In genomic region chr5:119480191-119481190, GRCm38 (mm10) we compare ENCODE assay signal across 11 mouse cellular contexts.
DNase-seq lines count a peak whose midpoint lies in the region; ATAC-seq and TF ChIP-seq lines count a peak whose summit lies in the region.
"Had no signal": no experiment of that assay in that cellular context is flagged by ENCODE, and none has a peak within 500 bp of the region (broad histone marks: within the 10 kb centered on the region; RNA-seq: fewer than 3 reads in every experiment).

No protein-coding gene starts in this region.

- H3K9ac ChIP-seq in intestine, embryonic 14.5 days (ENCODE audit: low read length): no peak overlapping the region
- no peak overlapping the region for H3K9ac ChIP-seq in intestine, postnatal 0 days (ENCODE audit: low read depth, low read length)
- no peak overlapping the region for H3K9ac ChIP-seq in limb, embryonic 13.5 days
- H3K9ac ChIP-seq in heart, embryonic 12.5 days: no peak overlapping the region
- H3K9ac ChIP-seq: liver, embryonic 12.5 days had no signal

- peaks cover 2% of the 10 kb centered on the region; the same call in 1 of the 2 replicates for H3K9me3 ChIP-seq in intestine, embryonic 14.5 days (ENCODE audit: control insufficient read depth, low read length)
- no peaks in the 10 kb centered on the region for H3K9me3 ChIP-seq in intestine, postnatal 0 days (ENCODE audit: control insufficient read depth)
- H3K9me3 ChIP-seq in limb, embryonic 13.5 days: no peaks in the 10 kb centered on the region
- H3K9me3 ChIP-seq in heart, embryonic 12.5 days (replicated peaks): no peaks in the 10 kb centered on the region
- H3K9me3 ChIP-seq: liver, embryonic 12.5 days had no signal

- peak; percentile 58 for DNase-seq in intestine, embryonic 14.5 days (ENCODE audit: low spot score)
- DNase-seq in R1 (ENCODE audit: low read depth, low spot score): peak; percentile 23
- DNase-seq in frontal cortex, postnatal 10 days (ENCODE audit: low spot score in 2 of 2): peak; percentile 27 to 39
- DNase-seq in heart, postnatal 4 days: no peak
- no peak for DNase-seq in cerebellum, adult 11 months
- DNase-seq: adrenal gland, postnatal 25 days; gastrocnemius, postnatal 36 days had no signal

- TF ChIP-seq CTCF in intestine, postnatal 0 days (IDR thresholded peaks at IDR 0.05; ENCODE audit: low read depth): no peak

- peaks cover 9% of the 10 kb centered on the region for H3K4me1 ChIP-seq in intestine, embryonic 14.5 days (replicated peaks; ENCODE audit: control insufficient read depth, insufficient read depth, low read length)
- no peaks in the 10 kb centered on the region for H3K4me1 ChIP-seq in intestine, postnatal 0 days (replicated peaks; ENCODE audit: control insufficient read depth, insufficient read depth, low read length)
- peaks cover 20% of the 10 kb centered on the region for H3K4me1 ChIP-seq in limb, embryonic 13.5 days
- no peaks in the 10 kb centered on the region for H3K4me1 ChIP-seq in heart, embryonic 12.5 days (replicated peaks)

- WGBS in intestine, embryonic 14.5 days: 27% methylated on average over 28 of the region's 28 CpGs
- WGBS in intestine, postnatal 0 days: 32% methylated on average over 28 of the region's 28 CpGs
- 24% methylated on average over 28 of the region's 28 CpGs for WGBS in limb, embryonic 13.5 days
- whole genome bisulfite sequencing in heart, embryonic 12.5 days: 40% methylated on average over 28 of the region's 28 CpGs

- H3K27ac ChIP-seq in intestine, embryonic 14.5 days (ENCODE audit: low read depth): no peak overlapping the region; the same call in 1 of the 2 replicates
- H3K27ac ChIP-seq in intestine, postnatal 0 days (ENCODE audit: low read depth, low read length): no peak overlapping the region
- H3K27ac ChIP-seq in limb, embryonic 13.5 days: peak overlapping the region; percentile 39; the same call in 1 of the 2 replicates
- no peak overlapping the region for H3K27ac ChIP-seq in heart, embryonic 12.5 days (ENCODE audit: poor library complexity, severe bottlenecking)
- H3K27ac ChIP-seq: liver, embryonic 12.5 days had no signal

- H3K36me3 ChIP-seq in intestine, embryonic 14.5 days (ENCODE audit: control insufficient read depth, insufficient read depth, low read length): no peaks in the 10 kb centered on the region
- no peaks in the 10 kb centered on the region for H3K36me3 ChIP-seq in intestine, postnatal 0 days (ENCODE audit: control insufficient read depth, insufficient read depth)
- no peaks in the 10 kb centered on the region for H3K36me3 ChIP-seq in limb, embryonic 13.5 days
- no peaks in the 10 kb centered on the region for H3K36me3 ChIP-seq in heart, embryonic 12.5 days
- H3K36me3 ChIP-seq: liver, embryonic 12.5 days had no signal

- H3K27me3 ChIP-seq in intestine, embryonic 14.5 days (replicated peaks; ENCODE audit: control insufficient read depth, insufficient read depth, low read length): no peaks in the 10 kb centered on the region
- H3K27me3 ChIP-seq in intestine, postnatal 0 days (replicated peaks; ENCODE audit: control insufficient read depth, insufficient read depth, low read length): no peaks in the 10 kb centered on the region
- peaks cover 15% of the 10 kb centered on the region for H3K27me3 ChIP-seq in limb, embryonic 13.5 days
- peaks cover 9% of the 10 kb centered on the region; the same call in 1 of the 2 replicates for H3K27me3 ChIP-seq in heart, embryonic 12.5 days (replicated peaks)
- H3K27me3 ChIP-seq: liver, embryonic 12.5 days had no signal

- H3K4me2 ChIP-seq in intestine, embryonic 14.5 days (ENCODE audit: low read length): peak overlapping the region; percentile 11; the same call in 1 of the 2 replicates
- H3K4me2 ChIP-seq in intestine, postnatal 0 days (replicated peaks; ENCODE audit: low read depth): no peak overlapping the region
- peak overlapping the region; percentile 38 for H3K4me2 ChIP-seq in limb, embryonic 13.5 days (replicated peaks)
- H3K4me2 ChIP-seq in heart, embryonic 12.5 days: no peak overlapping the region
- H3K4me2 ChIP-seq: liver, embryonic 12.5 days had no signal

- ATAC-seq in intestine, embryonic 14.5 days (replicated peaks; ENCODE audit: low FRiP score, low TSS enrichment, low read depth): 0 out of 2 replicates have a peak, but pooled peaks have one; percentile 40
- ATAC-seq in intestine, postnatal 0 days: no peak
- ATAC-seq in limb, embryonic 13.5 days (ENCODE audit: low FRiP score, low read depth): no peak
- ATAC-seq in heart, embryonic 12.5 days (ENCODE audit: insufficient number of reproducible peaks, low FRiP score): no peak
- ATAC-seq: liver, embryonic 12.5 days had no signal

- H3K4me3 ChIP-seq in intestine, embryonic 14.5 days (ENCODE audit: low read depth, low read length): no peak overlapping the region
- H3K4me3 ChIP-seq in intestine, postnatal 0 days (ENCODE audit: low read depth, low read length): no peak overlapping the region
- H3K4me3 ChIP-seq in limb, embryonic 13.5 days: no peak overlapping the region
- no peak overlapping the region for H3K4me3 ChIP-seq in heart, embryonic 12.5 days
- H3K4me3 ChIP-seq: liver, embryonic 12.5 days had no signal

Comparison
In these comparisons a context has a peak if more than half of its experiments do, and no peak if none do; other contexts are left out.
1. H3K4me2 ChIP-seq: peak in intestine, embryonic 14.5 days (single experiment) and limb, embryonic 13.5 days (single experiment); none in intestine, postnatal 0 days (single experiment) and heart, embryonic 12.5 days (single experiment).
2. DNase-seq: peak in intestine, embryonic 14.5 days (single experiment), R1 (single experiment) and frontal cortex, postnatal 10 days (2 of 2); none in heart, postnatal 4 days (single experiment) and cerebellum, adult 11 months (single experiment).